Mouse (Mus musculus) bone marrow macrophage, adult 2 months (primary cell): ENCODE measurements at regions not wholly inside any gene's neighbourhood (a gene's known extent, or its start where the extent isn't known, plus 50 kb on each side); places are given as distances from the start of the nearest gene placed in this dataset.
"Not testable (repeated sequence)": the region's sequence is repeated elsewhere in the genome, so short reads cannot be mapped to it uniquely, and the experiment has no call there.

Source experiments
- CTCF ChIP-seq: IDR thresholded peaks from 2 replicates; pipeline ENCODE4 v1.5.1; 2012; ENCODE audit warnings: low read depth, mild to moderate bottlenecking, low read length, moderate library complexity
- POLR2A ChIP-seq: IDR thresholded peaks from 2 replicates; pipeline ENCODE4 v1.6.1; 2012; ENCODE audit warnings: mild to moderate bottlenecking, low read depth, low read length, borderline replicate concordance

- not testable (repeated sequence) for TF ChIP-seq CTCF, POLR2A
Observed at GRCm38 (mm10) chr16:19152465-19152864, 161.4 kb downstream of the Olfr164 start.
